Mouse (Mus musculus) lung, postnatal 14 days (tissue): ENCODE results near the gene Rspo1.
A peak's percentile ranks its signal among the peaks of the same experiment; 100 is the strongest.
"Not testable (repeated sequence)": the region's sequence is repeated elsewhere in the genome, so short reads cannot be mapped to it uniquely, and the experiment has no call there.

Experiments used
- DNase-seq: peaks from one replicate; pipeline ENCODE4 v3.0.0; 2021

Gene Rspo1

GRCm38 (mm10) chr4:124985671-124986602 is at the start of gene Rspo1:
Gene Rspo1, plus strand, starts transcription at chr4:124986430.
- peak; percentile 20 for DNase-seq

GRCm38 (mm10) chr4:124936613-124937471 is 49.4 kb upstream of the Rspo1 start, which contains the start of gene 9930104L06Rik:
Gene 9930104L06Rik, plus strand, starts transcription at chr4:124937048.
- peak; percentile 93 for DNase-seq

- DNase-seq: not testable (repeated sequence)
These were observed 47.0 kb upstream of the Rspo1 start, which contains the start of gene Cdca8 for GRCm38 (mm10) chr4:124939211-124939610. Gene Cdca8, minus strand, starts transcription at chr4:124939311.

- peak; percentile 87 for DNase-seq
These were observed 43.2 kb upstream of the Rspo1 start for GRCm38 (mm10) chr4:124943022-124943421.

GRCm38 (mm10) chr4:124943781-124944180 is 42.4 kb upstream of the Rspo1 start:
- DNase-seq: no peak

- DNase-seq: no peak
These were observed 41.3 kb upstream of the Rspo1 start for GRCm38 (mm10) chr4:124944961-124945360.

- no peak for DNase-seq
These were observed 36.7 kb upstream of the Rspo1 start for GRCm38 (mm10) chr4:124949488-124949887.

- DNase-seq: peak; percentile 17
These were observed 35.8 kb upstream of the Rspo1 start for GRCm38 (mm10) chr4:124950181-124951035.

- DNase-seq: peak; percentile 32
These were observed 35.2 kb upstream of the Rspo1 start for GRCm38 (mm10) chr4:124951036-124951433.

- peak; percentile 55 for DNase-seq
These were observed 32.7 kb upstream of the Rspo1 start for GRCm38 (mm10) chr4:124953546-124953945.

GRCm38 (mm10) chr4:124957284-124957683 is 28.9 kb upstream of the Rspo1 start:
- DNase-seq: no peak

- DNase-seq: peak; percentile 47
These were observed 27.2 kb upstream of the Rspo1 start for GRCm38 (mm10) chr4:124959062-124959461.

- DNase-seq: no peak
These were observed 25.3 kb upstream of the Rspo1 start for GRCm38 (mm10) chr4:124960940-124961339.

- DNase-seq: no peak
These were observed 23.7 kb upstream of the Rspo1 start for GRCm38 (mm10) chr4:124962576-124962975.

GRCm38 (mm10) chr4:124964912-124965599 is 21.2 kb upstream of the Rspo1 start:
- DNase-seq: no peak

GRCm38 (mm10) chr4:124968711-124969110 is 17.5 kb upstream of the Rspo1 start:
- DNase-seq: no peak

- no peak for DNase-seq
These were observed 16.9 kb upstream of the Rspo1 start for GRCm38 (mm10) chr4:124969219-124969848.

GRCm38 (mm10) chr4:124970194-124970593 is 16.0 kb upstream of the Rspo1 start:
- no peak for DNase-seq

GRCm38 (mm10) chr4:124970677-124971076 is 15.6 kb upstream of the Rspo1 start:
- DNase-seq: no peak

GRCm38 (mm10) chr4:124971094-124971493 is 15.1 kb upstream of the Rspo1 start:
- DNase-seq: no peak

GRCm38 (mm10) chr4:124972316-124972715 is 13.9 kb upstream of the Rspo1 start:
- no peak for DNase-seq
